Mouse (Mus musculus): ENCODE measurements around the gene Ldlr. TPM values are rescaled to one million over a fixed set of nuclear protein-coding genes. Genes with fewer than 3 reads are reported as not detected.
A peak's percentile ranks its signal among the peaks of the same experiment; 100 is the strongest.

Gene Ldlr
- polyA plus RNA-seq, 1 experiment, result 26.9 TPM

DNA sequence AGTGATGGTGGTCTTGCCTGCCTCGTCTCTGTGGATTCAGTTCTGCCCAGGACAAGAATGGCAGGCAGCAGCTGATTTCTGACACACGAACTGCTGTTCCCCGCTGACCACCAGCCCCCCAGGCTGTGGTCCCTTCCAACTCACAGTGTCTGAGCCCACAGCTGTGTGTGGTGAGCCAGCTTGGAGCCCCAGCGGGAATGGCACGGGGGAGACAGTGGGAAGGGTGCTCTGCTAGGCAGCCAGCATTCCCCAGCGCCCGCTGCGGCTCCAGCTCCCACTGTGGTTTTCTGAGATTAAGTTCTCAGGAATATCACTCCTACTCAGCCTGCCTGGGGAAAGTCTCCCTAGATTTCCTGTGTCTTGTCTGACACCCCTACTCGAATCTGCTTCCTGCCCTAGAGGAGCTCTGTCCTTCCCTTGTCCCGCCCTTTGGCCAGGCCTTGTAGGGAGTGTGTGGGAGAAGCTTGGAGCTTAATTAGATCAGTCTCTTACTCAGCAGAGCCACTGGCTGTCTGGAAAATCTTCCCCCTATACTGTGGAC lies 29.0 kb downstream of the Ldlr start:
- WGBS, result 58% methylated on average over 10 of the region's 10 CpGs
- DNase-seq, result peak; percentile 73
- Histone ChIP-seq H3K27ac (ENCODE audit: insufficient read depth, low read depth, low read length) (peak overlapping the region; percentile 44), H3K4me1 (ENCODE audit: control insufficient read depth, insufficient read depth, low read length) (peaks cover 11% of the 10 kb centered on the region), H3K27me3 (replicated peaks; ENCODE audit: control insufficient read depth, insufficient read depth, low read length) (no peaks in the 10 kb centered on the region), H3K36me3 (ENCODE audit: control insufficient read depth, insufficient read depth, low read length) (no peaks in the 10 kb centered on the region), H3K4me3 (ENCODE audit: insufficient read depth, low read depth, low read length) (no peak overlapping the region)
- no peak for TF ChIP-seq POLR2A (IDR thresholded peaks at IDR 0.05; ENCODE audit: low read depth, low read length)
- TF ChIP-seq CTCF (conservative IDR thresholded peaks at IDR 0.05; ENCODE audit: insufficient read depth, insufficient read length, low read depth, low read length), result no peak

DNA sequence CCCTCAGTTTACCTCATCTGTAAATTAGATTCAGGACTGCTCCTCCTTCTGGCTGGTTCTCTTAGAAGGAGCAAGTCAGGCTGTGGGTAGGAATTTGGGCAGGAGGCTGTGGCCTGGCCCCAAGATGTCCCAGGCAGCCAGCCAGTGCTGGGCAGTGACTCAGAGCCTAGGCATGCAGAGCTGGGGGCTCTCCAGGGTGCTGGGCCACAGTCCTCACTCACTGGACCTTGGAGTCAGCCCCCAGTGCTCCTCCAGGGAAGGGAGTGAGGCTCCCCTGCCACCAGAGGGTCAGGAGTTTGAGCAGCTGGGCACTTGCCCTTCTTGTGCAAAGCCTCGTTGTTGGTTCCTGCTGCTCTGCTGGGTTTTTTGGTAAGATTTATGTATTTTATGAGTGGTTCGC lies 30.7 kb downstream of the Ldlr start:
- no peaks in the 10 kb centered on the region for H3K27me3 ChIP-seq (replicated peaks; ENCODE audit: control insufficient read depth, insufficient read depth, low read length)
- WGBS, result 53% methylated on average over 2 of the region's 2 CpGs
- H3K36me3 ChIP-seq (ENCODE audit: control insufficient read depth, insufficient read depth, low read length), result no peaks in the 10 kb centered on the region
- no peak for TF ChIP-seq CTCF (conservative IDR thresholded peaks at IDR 0.05; ENCODE audit: insufficient read depth, insufficient read length, low read depth, low read length)
- no peak for TF ChIP-seq POLR2A (IDR thresholded peaks at IDR 0.05; ENCODE audit: low read depth, low read length)
- H3K27ac ChIP-seq (ENCODE audit: insufficient read depth, low read depth, low read length), result peak overlapping the region; percentile 44
- H3K4me1 ChIP-seq (ENCODE audit: control insufficient read depth, insufficient read depth, low read length), result peaks cover 11% of the 10 kb centered on the region
- H3K4me3 ChIP-seq (ENCODE audit: insufficient read depth, low read depth, low read length), result no peak overlapping the region
- peak; percentile 78 for DNase-seq

DNA sequence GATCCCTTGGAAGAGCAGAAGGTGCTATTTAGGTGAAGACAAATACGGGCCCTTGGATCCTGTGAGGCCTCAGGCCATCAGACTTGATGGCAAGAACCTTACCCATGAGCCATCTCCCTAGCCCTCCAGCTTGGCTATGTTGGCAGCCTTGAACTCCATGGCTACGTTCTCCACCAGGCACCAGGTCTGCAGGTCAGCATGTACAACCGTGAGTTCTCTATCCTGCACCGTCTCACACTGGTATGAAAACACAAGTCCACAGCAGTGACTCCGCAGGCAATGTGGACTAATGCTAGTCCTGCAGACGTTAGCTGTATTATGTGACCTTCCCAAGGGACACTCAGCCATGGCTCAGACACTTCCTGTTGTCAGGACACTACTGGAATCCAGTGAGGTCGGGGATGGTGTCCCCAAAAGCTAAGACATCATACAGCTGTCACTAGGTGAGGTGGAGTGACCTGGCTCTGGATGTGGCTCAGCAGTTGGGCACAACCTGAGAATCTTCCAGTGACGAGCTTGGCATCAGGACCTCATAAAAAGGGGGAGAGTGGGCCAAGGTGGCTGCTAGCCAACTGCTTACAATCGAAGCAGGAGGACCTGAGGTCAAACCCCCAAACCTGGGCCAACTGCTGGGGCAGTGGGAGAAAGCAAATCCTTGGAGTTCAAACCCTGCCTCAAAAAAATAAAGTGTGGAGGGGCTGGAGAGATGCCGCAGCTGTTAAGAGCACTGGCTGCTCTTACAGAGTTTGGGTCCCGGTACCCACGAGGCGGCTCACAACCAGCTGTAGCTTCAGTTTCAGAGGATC lies 31.4 kb downstream of the Ldlr start:
- no peak overlapping the region for H3K4me3 ChIP-seq (ENCODE audit: insufficient read depth, low read depth, low read length)
- H3K4me1 ChIP-seq (ENCODE audit: control insufficient read depth, insufficient read depth, low read length), result peaks cover 11% of the 10 kb centered on the region
- peak overlapping the region; percentile 62 for H3K27ac ChIP-seq (ENCODE audit: insufficient read depth, low read depth, low read length)
- 57% methylated on average over 13 of the region's 13 CpGs for WGBS
- H3K36me3 ChIP-seq (ENCODE audit: control insufficient read depth, insufficient read depth, low read length), result no peaks in the 10 kb centered on the region
- no peaks in the 10 kb centered on the region for H3K27me3 ChIP-seq (replicated peaks; ENCODE audit: control insufficient read depth, insufficient read depth, low read length)
- peak; percentile 59 for DNase-seq
- no peak for TF ChIP-seq CTCF (conservative IDR thresholded peaks at IDR 0.05; ENCODE audit: insufficient read depth, insufficient read length, low read depth, low read length)
- no peak for TF ChIP-seq POLR2A (IDR thresholded peaks at IDR 0.05; ENCODE audit: low read depth, low read length)

GRCm38 (mm10) chr9:21758576-21759529 lies 35.6 kb downstream of the Ldlr start:
- TF ChIP-seq POLR2A (IDR thresholded peaks at IDR 0.05; ENCODE audit: low read depth, low read length) (no peak), CTCF (conservative IDR thresholded peaks at IDR 0.05; ENCODE audit: insufficient read depth, insufficient read length, low read depth, low read length) (no peak)
- Histone ChIP-seq H3K27me3 (replicated peaks; ENCODE audit: control insufficient read depth, insufficient read depth, low read length) (no peaks in the 10 kb centered on the region), H3K36me3 (ENCODE audit: control insufficient read depth, insufficient read depth, low read length) (no peaks in the 10 kb centered on the region), H3K4me3 (ENCODE audit: insufficient read depth, low read depth, low read length) (no peak overlapping the region), H3K27ac (ENCODE audit: insufficient read depth, low read depth, low read length) (no peak overlapping the region), H3K4me1 (ENCODE audit: control insufficient read depth, insufficient read depth, low read length) (peaks cover 11% of the 10 kb centered on the region)
- WGBS, result 72% methylated on average over 14 of the region's 14 CpGs
- no peak for DNase-seq

DNA sequence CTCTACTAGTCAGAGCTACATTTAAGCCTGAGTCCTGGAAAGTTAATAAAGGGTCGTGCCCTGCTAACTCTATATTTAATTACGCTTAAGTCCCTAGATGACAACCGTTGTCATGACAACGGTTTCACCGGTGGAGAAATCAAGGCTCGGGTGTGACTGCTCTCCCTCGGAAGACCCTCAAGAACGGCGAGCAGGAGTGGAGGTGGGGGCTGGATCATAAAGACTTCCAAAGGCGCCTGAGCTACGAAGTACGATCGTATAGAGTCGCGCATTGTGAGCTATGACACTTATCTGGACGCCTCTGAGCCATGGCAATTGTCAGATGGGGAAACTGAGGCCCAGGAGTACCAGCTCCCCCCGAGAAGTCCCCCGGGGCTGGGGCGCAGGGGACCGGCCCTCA lies 36.4 kb downstream of the Ldlr start:
- no peak for DNase-seq
- H3K27me3 ChIP-seq (replicated peaks; ENCODE audit: control insufficient read depth, insufficient read depth, low read length), result no peaks in the 10 kb centered on the region
- H3K4me1 ChIP-seq (ENCODE audit: control insufficient read depth, insufficient read depth, low read length), result peaks cover 4% of the 10 kb centered on the region
- peak overlapping the region; percentile 82 for H3K4me3 ChIP-seq (ENCODE audit: insufficient read depth, low read depth, low read length)
- no peak overlapping the region for H3K27ac ChIP-seq (ENCODE audit: insufficient read depth, low read depth, low read length)
- WGBS, result under 1% methylated on average over 20 of the region's 20 CpGs
- H3K36me3 ChIP-seq (ENCODE audit: control insufficient read depth, insufficient read depth, low read length), result no peaks in the 10 kb centered on the region
- no peak for TF ChIP-seq CTCF (conservative IDR thresholded peaks at IDR 0.05; ENCODE audit: insufficient read depth, insufficient read length, low read depth, low read length)
- TF ChIP-seq POLR2A (IDR thresholded peaks at IDR 0.05; ENCODE audit: low read depth, low read length), result no peak

DNA sequence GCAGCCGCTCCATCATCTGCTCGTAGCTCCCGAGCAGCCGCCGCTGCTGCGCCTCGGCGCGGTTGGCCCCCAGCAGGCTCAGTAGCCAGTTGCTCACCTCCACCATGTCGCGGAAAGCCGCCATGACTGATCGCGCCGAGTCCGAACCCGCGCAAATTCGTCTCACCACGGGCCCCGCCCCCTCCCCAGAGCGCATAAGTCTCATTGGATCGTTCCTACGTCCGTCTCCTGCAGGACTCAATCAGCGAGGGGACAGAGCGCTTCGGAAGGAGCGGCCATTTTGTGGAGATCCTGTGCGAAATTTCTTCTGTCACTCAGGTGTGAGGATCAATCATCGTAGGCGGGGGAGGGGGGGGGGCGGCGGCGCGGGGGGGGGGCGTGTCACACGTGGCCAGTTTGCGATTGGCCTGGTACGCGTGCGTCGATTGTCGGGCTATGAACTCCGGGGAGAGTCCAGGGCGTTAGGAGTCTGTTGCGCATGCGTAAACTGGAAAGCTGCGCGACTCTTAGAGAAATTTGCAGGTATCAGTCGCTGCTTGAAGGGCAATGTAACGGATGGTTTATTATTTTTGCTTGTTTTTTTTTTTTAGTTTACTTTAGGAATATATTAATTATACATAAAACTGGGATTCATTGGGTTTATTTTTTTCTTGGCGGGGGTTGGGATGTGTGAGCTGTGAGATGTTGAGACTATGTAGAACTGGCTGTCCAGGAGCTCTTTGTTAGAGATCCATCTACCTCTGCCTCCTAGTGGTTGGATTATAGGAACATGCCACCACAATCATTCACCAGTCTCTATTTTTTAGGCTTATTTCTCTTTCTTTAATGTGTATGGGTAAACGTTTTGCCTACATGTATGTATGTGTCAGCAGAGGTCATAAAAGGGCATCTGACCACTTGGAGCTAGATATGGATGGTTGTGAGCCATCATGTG lies 37.1 kb downstream of the Ldlr start, which contains the start of gene Spc24:
TSS of gene Spc24 (minus strand) at position 149 of the 934 bp plus-strand sequence.
- peaks cover 4% of the 10 kb centered on the region; the same call in 1 of the 2 replicates for H3K4me1 ChIP-seq (ENCODE audit: control insufficient read depth, insufficient read depth, low read length)
- H3K36me3 ChIP-seq (ENCODE audit: control insufficient read depth, insufficient read depth, low read length), result no peaks in the 10 kb centered on the region
- H3K4me3 ChIP-seq (ENCODE audit: insufficient read depth, low read depth, low read length), result peak within 1 kb of the TSS; percentile 82
- TF ChIP-seq CTCF (conservative IDR thresholded peaks at IDR 0.05; ENCODE audit: insufficient read depth, insufficient read length, low read depth, low read length) (no peak; the same call in 1 of the 2 replicates), POLR2A (IDR thresholded peaks at IDR 0.05; ENCODE audit: low read depth, low read length) (no peak)
- H3K27ac ChIP-seq (ENCODE audit: insufficient read depth, low read depth, low read length), result no peak within 1 kb of the TSS
- peak; percentile 98 for DNase-seq
- H3K27me3 ChIP-seq (replicated peaks; ENCODE audit: control insufficient read depth, insufficient read depth, low read length), result no peaks in the 10 kb centered on the region
- under 1% methylated on average over 54 of the region's 54 CpGs for WGBS

Measured in kidney, adult 2 months (tissue).